Mouse (Mus musculus) activated CD4-positive, CD25-positive, alpha-beta regulatory T cell, adult 4 months (primary cell): ENCODE data around the gene Cd52. TPM values are rescaled to one million over a fixed set of nuclear protein-coding genes. Genes with fewer than 3 reads are reported as not detected.

ENCODE experiments used
- ATAC-seq: one replicate; pipeline ENCODE4 v1.8.0; 2017
- polyA plus RNA-seq, 2 experiments: library from polyadenylated mRNA; unstranded; fragments of 100-300 nt; shearing (Covaris generic); gene quantifications; one replicate each; pipeline ENCODE4 v1.2.1; 2017

Cd52 gene
- polyA plus RNA-seq, 2 experiments from 2014 or later = 3,607 to 4,442 TPM

GRCm38 (mm10) chr4:134047648-134048047 lies 47.2 kb downstream of the Cd52 start:
- ATAC-seq = no peak

DNA sequence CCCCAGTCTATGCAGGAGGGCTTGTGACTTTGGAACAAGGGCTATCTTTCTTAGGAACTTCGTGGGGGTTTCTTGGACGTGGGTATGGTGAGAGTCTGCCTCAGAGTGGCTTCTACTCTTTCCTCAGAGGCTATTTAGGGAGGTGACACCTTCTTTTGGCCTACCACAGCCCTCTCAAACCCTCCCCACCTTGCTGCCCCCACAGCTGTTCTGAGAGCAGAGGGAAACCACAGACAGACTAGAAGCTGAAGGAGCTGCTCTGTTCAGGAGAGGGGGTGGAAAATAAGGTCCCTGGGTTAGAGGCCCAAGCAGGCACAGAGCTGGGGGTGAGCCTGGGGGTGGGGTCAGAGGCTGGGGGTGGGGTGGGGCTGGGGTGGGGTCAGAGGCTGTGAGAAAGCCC lies 51.8 kb downstream of the Cd52 start:
- ATAC-seq = no peak

- peak; percentile 28 for ATAC-seq
These were observed 53.4 kb downstream of the Cd52 start for GRCm38 (mm10) chr4:134041317-134042123.

DNA sequence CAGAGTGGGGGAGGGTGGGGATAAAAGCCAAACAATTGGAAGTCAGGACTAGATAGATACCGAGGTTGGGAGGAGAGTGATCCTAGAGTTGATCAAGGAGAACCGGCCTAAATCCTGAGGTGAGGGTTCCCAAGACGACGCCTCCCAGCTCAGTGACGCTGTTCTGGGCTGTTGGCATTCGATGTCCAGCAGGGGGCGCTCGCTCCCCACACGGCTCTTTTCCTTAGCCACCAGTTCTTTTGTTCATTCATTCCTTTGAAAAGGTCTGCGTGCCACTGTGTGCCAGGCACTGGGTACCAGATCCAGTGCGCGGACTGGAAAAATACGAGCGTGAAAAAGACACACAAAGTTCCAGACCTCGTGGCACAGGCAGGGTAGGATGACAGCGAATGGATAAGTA lies 58.9 kb downstream of the Cd52 start:
- no peak for ATAC-seq

Other genes with a start within 250 kb of the Cd52 start
- gene Rps6ka1, start 207.3 kb downstream of the Cd52 start, polyA plus RNA-seq = 100 to 1,000 TPM in 1 of 2 experiments, 10 to 100 TPM in 1; 96.5 to 113 TPM
- 100 to 1,000 TPM; 478 to 642 TPM for gene Hmgn2, start 126.4 kb downstream of the Cd52 start, polyA plus RNA-seq
- gene Dhdds, start 94.2 kb downstream of the Cd52 start, polyA plus RNA-seq = 10 to 100 TPM; 16.7 to 20.0 TPM
- not detected for gene Lin28a, start 76.2 kb downstream of the Cd52 start, polyA plus RNA-seq
- gene Zfp683, start 41.2 kb downstream of the Cd52 start, polyA plus RNA-seq = under 1 TPM; 0.33 to 0.37 TPM
- gene Crybg2, start 34.3 kb downstream of the Cd52 start, polyA plus RNA-seq = 10 to 100 TPM; 15.7 to 20.2 TPM
- gene Ubxn11, start 7.5 kb upstream of the Cd52 start, polyA plus RNA-seq = 10 to 100 TPM; 33.7 to 34.2 TPM
- gene Sh3bgrl3, start 33.7 kb upstream of the Cd52 start, polyA plus RNA-seq = 1,000 to 10,000 TPM; 1,097 to 1,279 TPM
- 100 to 1,000 TPM in 1 of 2 experiments, 10 to 100 TPM in 1; 63.2 to 139 TPM for gene Cep85, start 92.0 kb upstream of the Cd52 start, polyA plus RNA-seq
- gene Gm7534, start 107.9 kb upstream of the Cd52 start, polyA plus RNA-seq = under 1 TPM in 1 of 2 experiments, not detected in 1; 0.15 TPM
- not detected for gene Catsper4, start 132.3 kb upstream of the Cd52 start, polyA plus RNA-seq
- not detected for gene Cnksr1, start 143.3 kb upstream of the Cd52 start, polyA plus RNA-seq
- 1 to 10 TPM in 1 of 2 experiments, under 1 TPM in 1; 0.37 to 6.4 TPM for gene E130218I03Rik, start 148.6 kb upstream of the Cd52 start, polyA plus RNA-seq
- gene Zfp593, start 150.5 kb upstream of the Cd52 start, polyA plus RNA-seq = 1 to 10 TPM; 5.1 to 6.4 TPM
- not detected for gene Gm30191, start 151.9 kb upstream of the Cd52 start, polyA plus RNA-seq
- gene Grrp1, start 159.0 kb upstream of the Cd52 start, polyA plus RNA-seq = not detected
- gene Pdik1l, start 192.8 kb upstream of the Cd52 start, polyA plus RNA-seq = 10 to 100 TPM; 17.2 to 19.1 TPM
- not detected for gene Trim63, start 220.0 kb upstream of the Cd52 start, polyA plus RNA-seq
- gene Slc30a2, start 248.1 kb upstream of the Cd52 start, polyA plus RNA-seq = under 1 TPM; 0.24 to 0.85 TPM